Mouse (Mus musculus): Measurements from ENCODE around the gene Ear1. TPM values are rescaled to one million over a fixed set of nuclear protein-coding genes. Genes with fewer than 3 reads are reported as not detected.
"Not testable (repeated sequence)": the region's sequence is repeated elsewhere in the genome, so short reads cannot be mapped to it uniquely, and the experiment has no call there.

The Ear1 gene
- total and polyA plus RNA-seq, 2 experiments from 2014 or later: not detected

- 73% methylated on average over 1 of the region's 2 CpGs for WGBS
- H3K36me3 ChIP-seq (ENCODE audit: insufficient read depth, low read length); ATAC-seq (ENCODE audit: low FRiP score); H3K27me3 ChIP-seq (ENCODE audit: insufficient read depth, low read length); H3K27ac ChIP-seq (ENCODE audit: low read depth, low read length); H3K9ac ChIP-seq (replicated peaks; ENCODE audit: low read length, poor library complexity, severe bottlenecking); H3K4me3 ChIP-seq (ENCODE audit: low read depth, low read length); H3K9me3 ChIP-seq (ENCODE audit: low read length); DNase-seq (ENCODE audit: low spot score); H3K4me1 ChIP-seq (ENCODE audit: insufficient read depth, low read length); H3K4me2 ChIP-seq (ENCODE audit: low read depth, low read length, poor library complexity, severe bottlenecking): not testable (repeated sequence)
Observed at GRCm38 (mm10) chr14:43821869-43822268, 53.4 kb downstream of the Ear1 start.

- not testable (repeated sequence) for H3K4me2 ChIP-seq (ENCODE audit: low read depth, low read length, poor library complexity, severe bottlenecking); H3K36me3 ChIP-seq (ENCODE audit: insufficient read depth, low read length); H3K9me3 ChIP-seq (ENCODE audit: low read length); ATAC-seq (ENCODE audit: low FRiP score); H3K27me3 ChIP-seq (ENCODE audit: insufficient read depth, low read length); H3K4me3 ChIP-seq (ENCODE audit: low read depth, low read length); H3K4me1 ChIP-seq (ENCODE audit: insufficient read depth, low read length); H3K9ac ChIP-seq (replicated peaks; ENCODE audit: low read length, poor library complexity, severe bottlenecking); H3K27ac ChIP-seq (ENCODE audit: low read depth, low read length)
- DNase-seq (ENCODE audit: low spot score): peak; percentile 27
- 62% methylated on average over 8 of the region's 9 CpGs for WGBS
- TF ChIP-seq CTCF (IDR thresholded peaks at IDR 0.05): peak; percentile 63
Observed at GRCm38 (mm10) chr14:43812458-43812857, 62.9 kb downstream of the Ear1 start.

- whole genome bisulfite sequencing: 77% methylated on average over 3 of the region's 4 CpGs
- not testable (repeated sequence) for H3K4me2 ChIP-seq (ENCODE audit: low read depth, low read length, poor library complexity, severe bottlenecking); H3K4me1 ChIP-seq (ENCODE audit: insufficient read depth, low read length); H3K9me3 ChIP-seq (ENCODE audit: low read length); H3K9ac ChIP-seq (replicated peaks; ENCODE audit: low read length, poor library complexity, severe bottlenecking); DNase-seq (ENCODE audit: low spot score); ATAC-seq (ENCODE audit: low FRiP score); H3K4me3 ChIP-seq (ENCODE audit: low read depth, low read length); H3K27me3 ChIP-seq (ENCODE audit: insufficient read depth, low read length); H3K27ac ChIP-seq (ENCODE audit: low read depth, low read length); H3K36me3 ChIP-seq (ENCODE audit: insufficient read depth, low read length)
Observed at GRCm38 (mm10) chr14:43808142-43808541, 67.2 kb downstream of the Ear1 start.

GRCm38 (mm10) chr14:43804435-43804834, 70.9 kb downstream of the Ear1 start:
- H3K27ac ChIP-seq (ENCODE audit: low read depth, low read length); H3K4me3 ChIP-seq (ENCODE audit: low read depth, low read length); H3K4me2 ChIP-seq (ENCODE audit: low read depth, low read length, poor library complexity, severe bottlenecking); H3K9ac ChIP-seq (replicated peaks; ENCODE audit: low read length, poor library complexity, severe bottlenecking); H3K27me3 ChIP-seq (ENCODE audit: insufficient read depth, low read length); DNase-seq (ENCODE audit: low spot score); H3K4me1 ChIP-seq (ENCODE audit: insufficient read depth, low read length); ATAC-seq (ENCODE audit: low FRiP score); H3K36me3 ChIP-seq (ENCODE audit: insufficient read depth, low read length); H3K9me3 ChIP-seq (ENCODE audit: low read length): not testable (repeated sequence)
- peak; percentile 48 for TF ChIP-seq CTCF (IDR thresholded peaks at IDR 0.05)
- 10% methylated on average over 7 of the region's 7 CpGs for WGBS

- peak; percentile 77 for ATAC-seq (ENCODE audit: low FRiP score)
- not testable (repeated sequence) for H3K27ac ChIP-seq (ENCODE audit: low read depth, low read length); H3K36me3 ChIP-seq (ENCODE audit: insufficient read depth, low read length); H3K4me1 ChIP-seq (ENCODE audit: insufficient read depth, low read length); H3K9ac ChIP-seq (replicated peaks; ENCODE audit: low read length, poor library complexity, severe bottlenecking); H3K9me3 ChIP-seq (ENCODE audit: low read length); H3K27me3 ChIP-seq (ENCODE audit: insufficient read depth, low read length)
- Histone ChIP-seq H3K4me3 (ENCODE audit: low read depth, low read length) (peak overlapping the region; percentile 22; the same call in 1 of the 2 replicates), H3K4me2 (ENCODE audit: low read depth, low read length, poor library complexity, severe bottlenecking) (peak overlapping the region; percentile 42)
- 11% methylated on average over 22 of the region's 23 CpGs for WGBS
- TF ChIP-seq CTCF (IDR thresholded peaks at IDR 0.05): peak; percentile 3; the same call in 1 of the 2 replicates
- DNase-seq (ENCODE audit: low spot score): peak; percentile 2
Observed at GRCm38 (mm10) chr14:43796905-43797470, 78.3 kb downstream of the Ear1 start.

- peak; percentile 72 for ATAC-seq (ENCODE audit: low FRiP score)
- peak; percentile 0 for DNase-seq (ENCODE audit: low spot score)
- Histone ChIP-seq H3K4me1 (ENCODE audit: insufficient read depth, low read length) (no peaks in the 10 kb centered on the region), H3K27me3 (ENCODE audit: insufficient read depth, low read length) (no peaks in the 10 kb centered on the region), H3K9me3 (ENCODE audit: low read length) (no peaks in the 10 kb centered on the region), H3K9ac (replicated peaks; ENCODE audit: low read length, poor library complexity, severe bottlenecking) (no peak overlapping the region), H3K4me3 (ENCODE audit: low read depth, low read length) (peak overlapping the region; percentile 22; the same call in 1 of the 2 replicates), H3K27ac (ENCODE audit: low read depth, low read length) (no peak overlapping the region), H3K4me2 (ENCODE audit: low read depth, low read length, poor library complexity, severe bottlenecking) (peak overlapping the region; percentile 42), H3K36me3 (ENCODE audit: insufficient read depth, low read length) (no peaks in the 10 kb centered on the region)
- WGBS: 18% methylated on average over 14 of the region's 14 CpGs
- TF ChIP-seq CTCF (IDR thresholded peaks at IDR 0.05): no peak
Observed at GRCm38 (mm10) chr14:43796069-43796904, 79.0 kb downstream of the Ear1 start.

GRCm38 (mm10) chr14:43793811-43794210, 81.5 kb downstream of the Ear1 start:
- not testable (repeated sequence) for H3K9ac ChIP-seq (replicated peaks; ENCODE audit: low read length, poor library complexity, severe bottlenecking); ATAC-seq (ENCODE audit: low FRiP score); H3K4me2 ChIP-seq (ENCODE audit: low read depth, low read length, poor library complexity, severe bottlenecking); H3K9me3 ChIP-seq (ENCODE audit: low read length); H3K27me3 ChIP-seq (ENCODE audit: insufficient read depth, low read length); DNase-seq (ENCODE audit: low spot score); H3K4me3 ChIP-seq (ENCODE audit: low read depth, low read length); H3K4me1 ChIP-seq (ENCODE audit: insufficient read depth, low read length); H3K36me3 ChIP-seq (ENCODE audit: insufficient read depth, low read length); H3K27ac ChIP-seq (ENCODE audit: low read depth, low read length)
- 85% methylated on average over 5 of the region's 5 CpGs for WGBS

- not testable (repeated sequence) for H3K27me3 ChIP-seq (ENCODE audit: insufficient read depth, low read length); H3K27ac ChIP-seq (ENCODE audit: low read depth, low read length)
Observed at GRCm38 (mm10) chr14:43784645-43785044, 90.7 kb downstream of the Ear1 start, which contains the start of gene Gm8180. Gene Gm8180 (minus strand): TSS chr14:43784745.

More at GRCm38 (mm10) chr14:43784645-43785044, 90.7 kb downstream of the Ear1 start, which contains the start of gene Gm8180:
- not testable (repeated sequence) for H3K4me2 ChIP-seq (ENCODE audit: low read depth, low read length, poor library complexity, severe bottlenecking); H3K36me3 ChIP-seq (ENCODE audit: insufficient read depth, low read length); DNase-seq (ENCODE audit: low spot score); H3K4me1 ChIP-seq (ENCODE audit: insufficient read depth, low read length); H3K9me3 ChIP-seq (ENCODE audit: low read length); H3K9ac ChIP-seq (replicated peaks; ENCODE audit: low read length, poor library complexity, severe bottlenecking); ATAC-seq (ENCODE audit: low FRiP score); H3K4me3 ChIP-seq (ENCODE audit: low read depth, low read length)
- 89% methylated on average over 2 of the region's 3 CpGs for WGBS
